Mouse (Mus musculus): ENCODE data around the gene Vps26a.

Gene Vps26a

GRCm38 (mm10) chr10:62486618-62487415 is at the start of gene Vps26a:
Gene Vps26a, minus strand, starts transcription at chr10:62486805.
- peak; percentile 99 for DNase-seq

GRCm38 (mm10) chr10:62534509-62534908 is 47.9 kb upstream of the Vps26a start:
- DNase-seq, result no peak

GRCm38 (mm10) chr10:62532832-62533231 is 46.2 kb upstream of the Vps26a start:
- DNase-seq, result no peak

GRCm38 (mm10) chr10:62530183-62530582 is 43.6 kb upstream of the Vps26a start:
- DNase-seq, result peak; percentile 73

GRCm38 (mm10) chr10:62527351-62527750 is 40.7 kb upstream of the Vps26a start, which contains the start of gene Srgn:
Gene Srgn, minus strand, starts transcription at chr10:62527451.
- no peak for DNase-seq

- DNase-seq, result no peak
Measured at GRCm38 (mm10) chr10:62522346-62522950, 35.8 kb upstream of the Vps26a start.

- no peak for DNase-seq
Measured at GRCm38 (mm10) chr10:62521763-62522162, 35.2 kb upstream of the Vps26a start.

- DNase-seq, result no peak
Measured at GRCm38 (mm10) chr10:62520911-62521310, 34.3 kb upstream of the Vps26a start.

- no peak for DNase-seq
Measured at GRCm38 (mm10) chr10:62517511-62517910, 30.9 kb upstream of the Vps26a start.

- DNase-seq, result no peak
Measured at GRCm38 (mm10) chr10:62512855-62513254, 26.2 kb upstream of the Vps26a start.

- no peak for DNase-seq
Measured at GRCm38 (mm10) chr10:62511528-62511927, 24.9 kb upstream of the Vps26a start.

- DNase-seq, result no peak
Measured at GRCm38 (mm10) chr10:62509032-62509656, 22.5 kb upstream of the Vps26a start.

GRCm38 (mm10) chr10:62508459-62508858 is 21.9 kb upstream of the Vps26a start:
- DNase-seq, result peak; percentile 56

GRCm38 (mm10) chr10:62507591-62508308 is 21.1 kb upstream of the Vps26a start:
- DNase-seq, result peak; percentile 58

GRCm38 (mm10) chr10:62507071-62507470 is 20.5 kb upstream of the Vps26a start:
- DNase-seq, result no peak

- no peak for DNase-seq
Measured at GRCm38 (mm10) chr10:62506019-62506556, 19.5 kb upstream of the Vps26a start.

GRCm38 (mm10) chr10:62505224-62505983 is 18.8 kb upstream of the Vps26a start:
- DNase-seq, result no peak

- DNase-seq, result no peak
Measured at GRCm38 (mm10) chr10:62503836-62504628, 17.4 kb upstream of the Vps26a start.

- no peak for DNase-seq
Measured at GRCm38 (mm10) chr10:62503353-62503752, 16.7 kb upstream of the Vps26a start.

GRCm38 (mm10) chr10:62501951-62502350 is 15.3 kb upstream of the Vps26a start:
- no peak for DNase-seq

GRCm38 (mm10) chr10:62500916-62501615 is 14.5 kb upstream of the Vps26a start:
- no peak for DNase-seq

Measured in kidney, adult 18-20 months (tissue).